Mouse (Mus musculus): ENCODE measurements around the gene Kcna2.

Gene Kcna2

DNA sequence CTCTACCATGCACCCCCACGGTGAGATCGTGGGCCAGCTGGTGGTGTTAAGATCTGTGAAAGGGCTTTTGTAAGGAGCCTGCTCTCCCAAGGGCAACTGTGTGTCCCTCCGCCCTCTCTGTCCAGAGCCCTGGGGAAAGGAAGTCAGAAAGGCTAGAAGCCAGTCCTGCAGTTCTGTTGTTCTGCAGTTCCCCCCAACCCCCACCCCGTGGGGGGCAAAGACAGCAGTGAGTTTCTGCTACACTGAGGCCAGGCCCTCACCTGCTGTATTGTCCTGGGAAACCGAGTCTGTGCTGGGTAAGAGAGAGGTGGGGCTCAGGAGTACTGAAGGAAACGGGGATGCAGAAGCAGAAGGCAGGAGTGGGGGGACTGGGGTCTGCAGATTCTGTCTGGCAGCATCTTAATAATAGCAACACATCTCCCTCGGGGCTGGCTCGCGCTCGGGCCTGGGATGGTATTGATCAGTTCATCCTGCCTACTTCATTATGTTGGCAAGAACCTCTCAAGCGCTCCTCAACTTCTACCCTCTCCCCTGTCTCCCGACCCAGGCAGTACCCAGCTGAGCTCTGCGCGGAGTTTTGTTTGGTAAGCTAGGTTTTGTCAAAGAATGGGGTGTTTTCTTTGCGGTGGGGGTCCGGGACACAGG lies at the start of gene Kcna2:
TSS of gene Kcna2 (plus strand) at position 336 of the 645 bp plus-strand sequence.
- peak; percentile 49 for DNase-seq

DNA sequence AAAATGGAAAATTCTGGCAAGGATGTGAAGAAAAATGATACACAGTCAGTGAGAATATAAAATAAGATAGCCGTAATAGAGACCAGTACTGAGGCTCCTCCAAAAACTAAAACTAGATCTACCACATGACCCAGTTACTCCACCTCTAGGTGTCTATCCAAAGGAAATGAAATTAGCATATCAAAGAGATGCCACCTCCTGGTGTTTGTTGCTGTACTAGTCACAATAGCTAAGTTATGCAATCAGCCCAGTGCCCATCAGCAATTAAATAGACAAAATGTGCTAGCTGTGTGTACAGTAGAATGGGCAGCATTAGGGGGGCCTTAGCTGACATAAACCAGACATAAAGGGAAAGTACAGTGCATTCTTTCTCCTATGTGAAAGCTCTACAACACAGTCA lies 39.5 kb upstream of the Kcna2 start:
- DNase-seq, result no peak

DNA sequence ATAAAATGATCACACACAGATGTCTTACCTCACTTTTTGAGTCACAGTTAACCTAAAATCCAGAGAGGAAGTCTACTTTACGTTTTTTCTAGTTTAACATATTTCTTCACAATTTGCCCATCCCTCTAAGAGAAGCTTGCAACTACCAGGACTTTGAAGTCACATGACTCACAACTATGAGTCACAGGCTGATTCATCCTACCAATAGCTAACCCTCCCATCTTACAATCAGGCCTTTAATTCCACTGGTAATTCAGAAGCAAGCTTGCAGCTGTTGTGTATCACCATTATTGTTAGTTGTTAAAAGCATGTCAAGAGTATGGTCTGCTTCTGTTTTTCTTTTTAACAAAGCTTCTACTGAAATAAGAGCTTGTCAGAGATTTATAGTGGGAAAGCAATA lies 38.2 kb upstream of the Kcna2 start:
- DNase-seq, result no peak

DNA sequence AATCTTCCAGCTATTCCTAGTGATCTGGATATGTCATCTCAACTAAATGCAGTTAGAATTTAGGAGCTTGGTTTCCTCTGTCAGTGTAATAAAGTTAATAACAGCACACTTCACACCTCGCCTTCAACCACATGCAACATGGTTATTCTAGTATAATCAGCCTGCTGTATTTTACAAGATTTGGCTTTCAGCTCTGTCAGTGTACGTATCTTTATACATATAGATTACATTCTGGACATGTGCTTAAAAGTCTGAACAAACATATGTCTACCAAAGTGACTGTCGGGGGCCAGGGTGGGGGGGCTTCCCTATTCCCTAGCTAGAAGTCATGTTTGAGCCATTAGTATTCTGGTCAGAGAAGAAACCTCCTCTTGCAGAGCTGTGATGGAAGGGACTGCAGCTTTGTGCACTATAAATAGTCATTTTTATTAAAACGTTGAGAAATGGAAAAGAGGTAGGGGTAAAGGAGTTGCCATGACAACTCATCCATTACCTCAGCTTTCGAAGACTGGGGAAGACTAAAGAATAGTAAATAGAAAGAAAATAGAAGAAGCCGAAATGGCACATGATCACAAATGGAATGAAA lies 35.3 kb upstream of the Kcna2 start:
- no peak for DNase-seq

DNA sequence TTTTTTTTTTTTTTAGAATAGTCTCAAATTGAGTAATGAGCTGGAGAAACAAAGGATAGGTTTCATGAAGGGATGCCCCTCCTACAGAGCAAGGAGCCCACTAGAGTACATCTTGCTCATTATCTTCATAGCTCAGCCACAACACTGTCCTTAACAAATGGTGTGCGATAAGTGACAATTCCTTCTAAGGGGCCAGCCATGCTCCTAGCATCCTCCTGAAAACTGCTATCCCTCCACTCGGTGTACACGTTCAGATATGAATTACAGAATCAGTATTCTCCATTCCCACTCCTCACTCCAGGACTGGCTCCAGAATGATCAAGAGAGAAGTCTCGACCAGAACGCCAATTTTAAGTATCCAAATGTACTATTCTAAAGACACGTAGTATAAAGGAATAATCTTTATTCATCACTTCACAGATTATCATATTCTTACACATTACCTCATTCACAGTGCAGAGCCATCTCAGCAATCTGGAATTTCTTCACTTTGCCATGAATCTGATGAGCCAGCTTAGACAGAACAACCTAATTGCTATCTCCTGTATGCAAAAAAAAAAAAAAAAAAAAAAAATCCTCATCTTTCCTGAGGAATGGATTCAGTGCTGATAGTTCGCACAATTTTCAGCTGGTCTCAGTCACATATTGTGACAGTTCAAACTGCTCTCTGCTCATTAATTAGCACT lies 34.6 kb upstream of the Kcna2 start:
- no peak for DNase-seq

DNA sequence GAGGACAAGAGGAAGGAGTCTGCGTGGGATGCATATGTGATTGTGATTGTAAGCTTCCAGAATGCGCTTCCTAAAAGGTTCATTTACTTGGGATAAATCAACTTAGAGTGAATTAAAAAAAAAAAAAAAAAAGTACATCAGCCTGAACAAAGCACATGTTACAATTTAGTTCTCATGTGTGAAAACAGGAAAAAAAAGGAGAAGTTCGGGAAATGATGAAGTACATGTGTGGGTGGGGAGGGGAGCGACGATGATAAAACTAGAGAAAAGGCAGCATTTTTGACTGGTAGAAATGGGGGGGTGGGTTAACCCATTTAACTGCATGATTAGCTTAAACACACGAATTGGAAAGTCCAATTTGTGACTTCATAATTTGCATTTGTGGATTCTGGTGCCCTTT lies 33.7 kb upstream of the Kcna2 start:
- no peak for DNase-seq

DNA sequence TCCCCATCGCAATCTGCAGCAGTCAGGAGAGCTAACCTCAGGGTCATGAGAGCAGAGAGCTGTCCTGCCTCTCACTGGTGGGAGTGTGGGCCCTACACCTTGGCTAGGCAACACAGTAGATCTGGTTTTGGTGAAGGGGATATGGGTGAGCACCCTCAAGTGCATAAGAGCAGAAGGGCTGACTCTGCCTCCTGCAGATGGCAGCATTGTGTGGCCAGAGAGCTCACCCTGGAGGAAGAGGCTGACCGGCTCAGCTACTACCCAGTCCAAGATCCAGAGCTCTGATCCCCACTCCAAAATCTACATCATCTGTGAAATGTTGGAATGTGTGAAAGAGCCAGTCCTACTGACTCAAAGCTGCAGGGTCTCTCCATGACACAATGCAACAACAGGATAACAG lies 27.1 kb upstream of the Kcna2 start:
- peak; percentile 66 for DNase-seq

DNA sequence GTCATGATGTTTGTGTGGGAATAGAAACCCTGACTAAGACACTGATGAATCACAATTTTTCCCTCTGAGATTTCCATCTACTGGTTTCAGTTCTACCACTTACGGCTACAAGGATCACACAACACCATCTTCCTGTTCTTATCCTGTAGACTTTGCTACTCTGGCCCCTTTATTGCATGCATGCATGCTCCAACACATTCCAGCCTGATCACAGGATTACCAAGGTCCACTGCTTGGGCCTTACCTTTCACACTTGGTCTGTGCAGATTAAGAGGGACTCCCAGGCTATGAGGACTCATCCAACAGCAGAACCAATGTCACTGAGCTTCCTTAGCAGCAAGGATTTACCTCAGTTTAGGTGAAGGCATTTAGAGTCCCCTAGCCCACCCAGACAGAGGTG lies 25.2 kb upstream of the Kcna2 start:
- no peak for DNase-seq

DNA sequence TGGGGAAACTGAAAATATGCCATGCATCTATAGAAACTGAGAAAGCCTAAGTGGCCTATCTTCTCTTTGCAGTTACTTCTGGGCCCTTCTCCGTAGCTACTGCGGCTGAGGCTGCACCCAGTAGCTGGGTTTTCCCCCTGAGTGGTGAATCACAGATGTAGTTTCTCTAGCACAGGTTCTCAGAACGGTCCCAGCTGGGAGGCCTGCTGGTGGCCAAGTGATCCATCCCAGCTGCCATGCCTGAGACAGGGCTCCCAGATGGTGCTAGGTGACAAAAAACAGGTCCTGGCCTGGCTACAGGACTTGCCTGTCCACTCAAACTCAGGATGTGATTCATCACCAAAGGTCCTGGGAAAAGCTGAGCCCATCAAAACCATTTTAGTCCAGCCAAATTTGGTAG lies 24.3 kb upstream of the Kcna2 start:
- DNase-seq, result peak; percentile 64

DNA sequence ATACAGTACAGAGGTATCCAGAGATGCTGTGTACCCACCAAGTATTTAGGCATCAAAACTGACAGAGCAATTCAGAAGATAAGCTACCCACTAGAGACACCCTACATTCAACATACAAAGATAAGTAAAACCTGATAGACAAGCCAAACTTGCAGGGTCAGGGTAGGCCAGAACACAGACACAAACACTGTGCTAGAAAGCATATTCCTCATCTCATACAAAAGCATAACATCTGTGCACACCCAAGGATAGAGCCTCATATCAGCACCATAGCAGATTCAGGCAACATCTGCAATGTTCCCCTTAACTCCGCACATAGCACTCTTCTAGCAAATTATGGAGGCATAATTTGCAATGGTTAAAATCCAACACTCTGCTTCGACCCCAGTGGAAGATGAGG lies 23.8 kb upstream of the Kcna2 start:
- no peak for DNase-seq

DNA sequence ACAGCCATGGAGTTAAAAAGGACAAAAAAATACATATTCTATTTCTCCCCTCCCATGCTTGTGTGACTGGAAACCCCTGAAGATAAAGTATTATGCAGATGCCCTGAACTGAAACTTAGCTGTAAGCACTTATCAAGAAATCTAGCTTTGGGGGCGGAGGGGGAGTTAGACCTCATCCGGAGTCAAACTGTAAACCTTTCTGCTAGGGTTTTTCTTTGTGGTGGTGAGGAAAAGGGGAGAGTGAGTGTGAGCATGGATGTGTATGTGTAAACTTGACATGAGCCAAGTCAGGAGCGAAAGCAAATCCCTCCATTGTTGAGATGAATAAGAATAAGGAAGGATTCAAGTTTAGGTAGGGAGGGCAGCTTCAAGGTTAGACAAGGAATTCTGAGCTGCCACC lies 20.1 kb upstream of the Kcna2 start:
- DNase-seq, result peak; percentile 84

DNA sequence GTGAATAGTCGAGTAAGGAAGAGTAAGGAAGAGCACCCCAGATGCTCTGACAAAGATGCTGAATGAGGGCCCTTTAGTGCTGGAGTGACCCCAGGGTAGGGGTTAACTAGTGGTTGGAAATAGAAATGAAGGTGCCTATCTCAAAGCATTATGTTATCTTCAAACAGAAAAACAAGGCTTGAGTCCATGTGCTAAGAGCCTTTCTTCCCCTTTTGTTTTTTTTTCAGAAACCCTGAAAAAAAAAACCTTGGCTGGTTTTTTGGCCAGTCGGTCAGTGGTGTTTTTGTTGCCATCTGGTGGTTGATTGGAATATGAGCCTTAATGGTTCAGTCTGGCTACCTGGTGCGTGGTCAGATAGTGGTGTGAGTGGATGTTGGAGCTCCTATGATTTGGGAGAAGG lies 19.7 kb upstream of the Kcna2 start:
- DNase-seq, result no peak

DNA sequence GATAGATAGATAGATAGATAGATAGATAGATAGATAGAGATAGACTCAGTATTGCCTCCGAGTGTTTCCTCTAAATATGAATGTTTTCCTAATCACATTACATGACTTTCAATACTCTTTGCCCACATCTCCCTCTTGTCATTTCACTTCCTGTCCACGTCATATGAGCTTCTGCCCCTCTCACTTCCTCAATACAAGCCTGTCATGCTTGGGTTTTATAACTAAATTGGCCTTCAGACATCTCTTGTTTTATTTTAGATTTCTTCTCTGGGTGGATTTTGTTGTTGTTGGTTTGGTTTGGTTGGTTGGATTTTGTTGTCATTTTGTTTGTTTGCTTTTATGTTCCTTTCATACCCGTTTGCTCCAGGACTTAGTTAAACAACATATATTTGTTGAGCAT lies 16.4 kb upstream of the Kcna2 start:
- no peak for DNase-seq

DNA sequence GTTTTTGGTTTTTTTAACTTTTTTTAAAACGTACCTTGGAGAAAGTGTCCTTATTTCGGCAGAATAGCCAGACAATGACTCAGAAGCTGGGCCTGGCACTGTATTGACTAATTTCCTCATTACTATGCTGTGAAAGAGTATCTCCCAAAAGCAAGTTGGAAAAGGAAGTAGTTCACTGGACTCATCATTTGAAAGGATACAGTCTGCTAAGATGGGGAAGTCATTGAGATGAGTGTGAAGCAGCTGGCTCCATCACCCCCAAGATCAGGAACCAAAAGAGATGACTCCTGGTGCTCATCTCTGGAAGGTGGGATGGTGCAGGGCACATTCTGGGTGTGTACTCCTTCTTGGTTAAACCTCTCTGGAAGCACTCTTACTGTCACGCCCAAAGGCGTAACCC lies 13.5 kb upstream of the Kcna2 start:
- no peak for DNase-seq

DNA sequence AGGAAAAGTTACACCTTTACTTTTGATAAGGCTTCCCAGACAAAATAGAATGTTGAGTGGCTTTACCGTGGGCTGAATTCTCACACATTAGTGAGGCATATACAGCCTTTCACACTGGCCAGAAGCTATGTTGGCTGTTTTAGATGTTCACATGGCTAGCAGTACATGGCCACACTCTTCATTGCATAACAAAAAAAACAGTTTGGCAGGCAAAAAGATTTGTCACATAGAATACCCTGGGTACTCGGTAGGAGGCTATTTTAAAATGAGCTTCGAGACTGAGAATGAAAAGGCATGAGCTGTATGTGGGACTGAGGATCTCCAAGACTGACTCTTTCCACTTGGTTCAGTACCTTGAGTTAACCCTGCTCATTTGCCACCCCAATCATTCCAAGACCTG lies 12.1 kb upstream of the Kcna2 start:
- no peak for DNase-seq

DNA sequence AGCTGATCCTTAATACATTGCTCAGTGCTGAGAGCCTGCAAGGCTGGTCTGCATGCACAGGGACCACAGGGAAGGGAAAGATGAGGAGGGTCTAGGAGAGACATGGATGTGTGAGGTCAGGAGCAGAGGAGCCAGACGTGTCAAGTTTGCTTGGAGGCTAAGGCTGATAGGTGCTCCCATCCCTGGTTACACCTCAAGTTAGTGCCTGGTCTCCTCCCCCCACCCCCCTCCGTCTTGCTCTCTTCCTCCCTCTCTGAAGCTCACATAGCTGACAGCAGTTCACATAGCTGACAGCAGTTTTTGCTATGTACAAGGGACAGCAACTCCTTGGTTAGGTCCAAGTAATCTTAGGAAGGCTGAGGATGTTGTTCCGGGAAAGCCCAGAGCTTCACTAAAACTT lies 11.5 kb upstream of the Kcna2 start:
- peak; percentile 73 for DNase-seq

DNA sequence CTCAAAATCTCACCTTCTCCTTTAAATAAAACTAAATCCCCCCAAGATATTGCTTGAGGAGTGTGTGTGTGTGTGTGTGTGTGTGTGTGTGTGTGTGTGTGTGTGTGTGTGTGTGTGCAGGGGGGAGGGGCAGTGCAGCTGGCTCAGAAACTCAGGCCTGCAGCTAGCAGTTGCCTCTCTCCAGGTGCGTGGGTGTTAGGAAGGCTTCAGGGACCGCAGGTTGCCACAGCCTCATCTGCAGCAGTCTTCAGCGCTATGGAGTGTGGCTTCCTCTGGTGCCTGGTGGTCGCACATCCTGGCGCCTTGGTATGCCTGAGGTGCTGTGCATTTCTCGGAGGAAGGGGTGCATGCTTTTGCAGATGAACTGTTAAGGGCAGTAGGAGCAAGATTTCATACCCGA lies 10.9 kb upstream of the Kcna2 start:
- peak; percentile 92 for DNase-seq

DNA sequence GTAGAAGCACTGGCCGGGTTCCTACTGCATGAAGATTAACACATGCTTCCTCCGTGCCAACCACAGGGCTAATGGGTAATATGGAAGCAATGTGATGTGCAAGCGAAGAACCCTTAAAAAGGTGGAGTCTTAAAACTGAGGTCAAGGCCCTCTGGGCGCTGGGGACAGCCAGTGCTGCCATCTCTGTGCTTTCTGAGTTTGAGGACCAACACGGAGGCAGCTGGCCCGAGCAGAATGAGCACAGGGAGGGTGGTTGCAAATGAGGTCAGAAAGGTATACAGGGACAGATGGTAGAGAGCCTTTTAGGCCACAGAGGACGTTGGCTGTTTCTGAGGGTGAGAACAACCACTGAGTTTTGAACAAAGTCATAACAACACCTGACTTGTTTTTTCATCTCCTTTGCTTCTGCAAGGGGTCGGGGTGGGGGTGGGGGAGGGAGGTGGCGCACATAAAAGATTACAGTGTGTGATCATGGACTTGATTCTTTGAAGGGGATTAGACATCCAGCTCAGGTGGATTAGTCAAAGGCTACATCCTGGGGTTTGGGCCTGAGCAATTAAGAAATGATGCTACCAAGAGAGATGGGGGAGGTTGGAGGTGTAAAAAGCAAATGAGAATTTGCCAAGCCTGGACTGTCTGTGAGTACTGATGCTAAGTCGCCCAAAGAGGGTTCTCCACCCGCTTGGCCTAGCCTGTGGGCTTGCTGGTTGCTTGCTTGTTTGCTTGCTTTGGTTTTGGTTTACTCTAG lies 10.4 kb upstream of the Kcna2 start:
- DNase-seq, result peak; percentile 71

DNA sequence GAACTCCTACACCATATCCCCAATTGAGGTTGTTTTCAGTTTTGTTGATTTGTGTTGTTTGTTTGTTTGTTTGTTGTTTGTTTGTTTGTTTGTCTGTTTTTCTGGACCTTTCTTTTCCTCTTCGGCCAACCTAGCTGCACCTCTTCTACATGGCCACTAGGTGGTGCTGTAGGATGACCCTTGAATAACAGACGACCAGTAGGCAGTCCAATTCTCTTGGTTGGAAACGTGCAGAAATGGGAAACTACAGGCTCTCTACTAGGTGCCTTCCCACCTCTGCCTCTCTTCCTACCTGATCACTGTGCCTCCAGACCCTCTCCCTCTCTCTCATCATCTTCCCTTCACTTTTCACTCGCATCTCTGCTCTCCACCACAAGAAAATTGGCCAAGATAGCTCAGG lies 6.9 kb upstream of the Kcna2 start:
- DNase-seq, result peak; percentile 67

DNA sequence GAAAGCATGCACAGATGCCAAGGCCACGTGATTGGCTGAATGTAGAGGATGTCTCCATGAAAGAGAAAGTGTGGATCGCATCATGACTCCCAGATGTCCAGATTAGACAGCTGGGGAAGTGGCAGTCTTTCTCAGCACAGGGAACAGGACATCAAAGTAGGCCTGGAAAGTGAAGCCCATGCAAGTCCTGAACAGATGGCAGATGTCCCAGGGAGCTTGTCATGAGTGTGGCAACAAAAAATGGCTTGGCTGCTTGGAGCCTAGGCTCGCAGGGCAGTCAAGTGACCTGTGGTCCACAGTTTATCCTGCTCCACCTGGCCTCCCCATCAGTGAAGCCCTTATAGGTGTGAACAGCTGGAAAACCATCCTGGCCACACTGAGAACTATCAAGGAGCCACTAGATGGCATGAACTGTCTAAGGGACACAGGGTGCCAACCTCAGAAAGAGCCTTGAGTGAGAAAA lies 4.6 kb upstream of the Kcna2 start:
- no peak for DNase-seq

DNA sequence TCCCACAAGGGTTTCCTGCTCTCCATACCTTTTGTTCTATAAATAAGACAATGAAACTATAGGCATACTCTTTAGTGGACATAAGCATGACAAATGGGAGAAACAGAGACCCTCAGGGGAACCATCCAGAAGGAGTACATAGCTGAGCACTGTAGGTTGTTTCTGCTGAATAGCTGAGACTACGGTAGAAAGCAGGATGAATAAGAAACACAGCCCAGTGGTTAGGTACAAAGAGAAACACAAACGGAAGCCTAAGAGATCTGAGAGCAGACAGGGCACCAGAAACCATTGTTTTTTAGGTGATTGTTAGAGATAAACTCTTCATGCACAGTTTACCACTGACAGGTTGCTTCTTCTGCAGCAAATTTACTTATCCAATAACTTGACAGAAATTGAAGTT lies 1.1 kb upstream of the Kcna2 start:
- no peak for DNase-seq

DNA sequence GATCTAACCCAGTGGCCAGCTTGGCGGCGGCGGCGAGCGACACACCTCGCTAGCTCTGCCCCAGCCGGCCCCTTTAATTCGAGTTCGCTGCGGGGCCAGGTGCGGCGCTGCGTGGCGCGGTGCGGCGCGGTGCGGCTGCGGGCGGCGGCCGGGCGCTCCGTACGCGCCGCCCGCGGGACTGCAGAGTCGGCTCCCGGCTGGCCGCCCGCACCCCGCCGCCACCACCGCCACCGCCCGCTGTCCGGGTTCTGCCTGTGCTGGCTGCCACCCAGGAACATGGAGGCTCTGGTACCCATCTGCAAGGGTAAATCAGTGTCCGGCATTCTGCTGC lies 475 bp downstream of the Kcna2 start:
- no peak for DNase-seq

DNA sequence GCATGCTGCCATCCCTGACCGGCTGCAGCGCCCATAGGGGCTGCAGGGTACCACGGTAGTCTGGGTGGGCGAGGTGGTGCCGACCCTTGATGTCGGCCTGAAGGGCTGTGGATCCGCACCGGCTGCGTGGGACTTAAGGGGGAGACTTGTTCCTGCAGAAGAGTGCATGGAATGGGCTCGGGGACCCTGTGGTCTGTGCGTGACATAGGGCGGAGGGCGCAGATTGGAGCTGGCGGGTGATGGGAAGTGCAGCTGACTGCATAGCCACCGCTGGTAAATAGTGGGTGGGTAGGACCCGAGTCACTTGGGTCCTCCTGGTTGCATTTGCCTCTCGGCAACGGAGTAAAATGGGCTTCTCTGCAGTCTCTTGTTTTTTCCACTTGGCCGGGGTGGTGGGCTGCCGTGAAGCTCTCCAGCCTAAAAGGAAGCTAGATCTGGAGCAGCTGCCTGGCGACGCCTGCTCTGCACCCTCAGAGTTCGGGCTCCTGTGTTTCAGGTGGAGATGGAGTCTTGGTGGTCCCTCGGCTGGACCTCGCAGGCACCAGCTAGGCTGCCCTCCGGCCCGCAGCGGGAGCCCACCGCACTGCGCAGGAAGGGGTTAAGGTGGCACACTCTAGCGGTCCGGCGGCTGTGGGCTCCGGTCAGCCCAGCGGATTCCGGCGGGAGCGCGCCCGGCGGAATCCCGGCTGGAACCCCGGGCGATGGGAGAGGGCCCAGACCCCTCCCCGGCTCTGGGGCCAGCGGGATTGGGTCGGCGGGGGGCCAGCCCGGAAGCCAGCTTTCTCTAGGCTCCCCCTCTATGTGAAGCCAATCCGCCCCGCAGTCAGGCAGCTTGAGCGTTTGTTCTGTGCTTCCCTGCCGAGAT lies 1.1 kb downstream of the Kcna2 start:
- DNase-seq, result peak; percentile 49
